29 mouse cellular contexts compared by ENCODE assay signal in the genomic region with DNA sequence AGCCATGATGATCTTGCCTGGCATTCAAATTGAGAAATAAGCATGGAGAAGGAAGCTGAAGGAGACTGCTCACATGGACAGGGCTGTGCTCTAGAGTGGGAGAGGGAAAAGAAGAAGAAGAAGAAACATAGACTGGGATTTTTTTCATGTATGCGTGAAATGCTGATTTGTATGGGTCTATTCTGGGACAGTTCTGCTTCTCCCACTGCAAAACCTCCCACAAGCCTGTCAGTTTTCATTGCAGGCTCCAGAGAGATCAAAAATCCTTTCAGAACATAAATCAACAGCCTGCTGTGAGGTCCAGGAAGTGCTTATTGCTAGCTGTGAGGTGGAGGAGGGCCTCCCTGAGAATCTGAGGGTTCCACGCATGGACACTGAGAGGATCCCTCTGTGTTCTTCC.
DNase-seq lines count a peak whose midpoint lies in the region; ATAC-seq and TF ChIP-seq lines count a peak whose summit lies in the region.
"Had no signal": no experiment of that assay in that cellular context is flagged by ENCODE, and none has a peak within 500 bp of the region (broad histone marks: within the 10 kb centered on the region; RNA-seq: fewer than 3 reads in every experiment).

No protein-coding gene starts in this region.

- H3K9me3 ChIP-seq in lung, embryonic 14.5 days (ENCODE audit: low read depth, low read length) = no peaks in the 10 kb centered on the region
- H3K9me3 ChIP-seq in lung, postnatal 0 days (ENCODE audit: low read length) = no peaks in the 10 kb centered on the region
- H3K9me3 ChIP-seq in intestine, embryonic 15.5 days = no peaks in the 10 kb centered on the region
- H3K9me3 ChIP-seq: embryonic facial prominence, embryonic 12.5 days; forebrain, embryonic 12.5 days; heart, embryonic 13.5 days; hindbrain, embryonic 12.5 days; limb, embryonic 12.5 days; midbrain, embryonic 13.5 days; neural tube, embryonic 12.5 days had no signal

- peak; percentile 5 for DNase-seq in embryo, embryonic 11 days
- DNase-seq in embryo, embryonic 10 days (ENCODE audit: low spot score) = no peak
- peak; percentile 12 for DNase-seq in lung, embryonic 14.5 days
- no peak for DNase-seq in lung, postnatal 0 days (ENCODE audit: low spot score)
- DNase-seq in left cerebral cortex, adult 2 months (ENCODE audit: extremely low spot score in 1 of 2, low spot score in 2 of 2) = peak in 1 of 2 experiments; percentile 11
- peak; percentile 5 for DNase-seq in right cerebral cortex, postnatal 25 days
- DNase-seq in adrenal gland, adult (ENCODE audit: inconsistent age in 2 of 2, low spot score in 1 of 2) = no peak
- DNase-seq: adrenal gland, postnatal 25 days; cerebellum, adult 9-10 months; gastrocnemius, postnatal 14 days; heart, adult 2 months; heart, postnatal 14 days; kidney, adult 11 months; kidney, postnatal 14 days; layer of hippocampus, postnatal 36 days; liver, postnatal 0 days; lung, postnatal 14 days; retina, postnatal 1 day had no signal

- H3K4me2 ChIP-seq in lung, embryonic 14.5 days = no peak overlapping the region
- no peak overlapping the region for H3K4me2 ChIP-seq in lung, postnatal 0 days (replicated peaks; ENCODE audit: low read depth, low read length)
- no peak overlapping the region for H3K4me2 ChIP-seq in intestine, embryonic 15.5 days (replicated peaks)
- H3K4me2 ChIP-seq: embryonic facial prominence, embryonic 12.5 days; forebrain, embryonic 12.5 days; heart, embryonic 13.5 days; hindbrain, embryonic 12.5 days; limb, embryonic 12.5 days; liver, embryonic 11.5 days; midbrain, embryonic 13.5 days; neural tube, embryonic 12.5 days had no signal

- TF ChIP-seq CTCF in lung, embryonic 14.5 days (IDR thresholded peaks at IDR 0.05; ENCODE audit: low read depth) = no peak
- no peak for TF ChIP-seq CTCF in lung, postnatal 0 days (IDR thresholded peaks at IDR 0.05)
- no peak for TF ChIP-seq CTCF in left cerebral cortex, adult 2 months (IDR thresholded peaks at IDR 0.05)

- no peaks in the 10 kb centered on the region for H3K27me3 ChIP-seq in lung, embryonic 14.5 days (ENCODE audit: insufficient read depth, low read length)
- H3K27me3 ChIP-seq in lung, postnatal 0 days (replicated peaks; ENCODE audit: insufficient read depth, low read length) = no peaks in the 10 kb centered on the region
- H3K27me3 ChIP-seq in intestine, embryonic 15.5 days (replicated peaks) = no peaks in the 10 kb centered on the region
- H3K27me3 ChIP-seq: embryonic facial prominence, embryonic 12.5 days; forebrain, embryonic 12.5 days; heart, embryonic 13.5 days; hindbrain, embryonic 12.5 days; limb, embryonic 12.5 days; midbrain, embryonic 13.5 days; neural tube, embryonic 12.5 days had no signal

- no peak overlapping the region for H3K4me3 ChIP-seq in lung, embryonic 14.5 days (ENCODE audit: low read depth, low read length)
- no peak overlapping the region for H3K4me3 ChIP-seq in lung, postnatal 0 days (ENCODE audit: low read depth, low read length)
- no peak overlapping the region for H3K4me3 ChIP-seq in left cerebral cortex, adult 2 months
- no peak overlapping the region for H3K4me3 ChIP-seq in intestine, embryonic 15.5 days (replicated peaks)
- H3K4me3 ChIP-seq: embryonic facial prominence, embryonic 12.5 days; erythroblast, embryonic 14.5 days; forebrain, embryonic 12.5 days; heart, adult 2 months; heart, embryonic 13.5 days; hindbrain, embryonic 12.5 days; limb, embryonic 12.5 days; midbrain, embryonic 13.5 days; neural tube, embryonic 12.5 days had no signal

- H3K27ac ChIP-seq in lung, embryonic 14.5 days (ENCODE audit: low read depth) = no peak overlapping the region
- no peak overlapping the region for H3K27ac ChIP-seq in lung, postnatal 0 days (ENCODE audit: low read length)
- peak overlapping the region; percentile 47; the same call in 1 of the 2 replicates for H3K27ac ChIP-seq in left cerebral cortex, adult 2 months
- H3K27ac ChIP-seq in intestine, embryonic 15.5 days = no peak overlapping the region
- H3K27ac ChIP-seq: embryonic facial prominence, embryonic 12.5 days; forebrain, embryonic 12.5 days; heart, adult 2 months; heart, embryonic 13.5 days; hindbrain, embryonic 12.5 days; limb, embryonic 12.5 days; midbrain, embryonic 13.5 days; neural tube, embryonic 12.5 days; stomach, postnatal 0 days had no signal

- no peaks in the 10 kb centered on the region for H3K4me1 ChIP-seq in lung, embryonic 14.5 days (ENCODE audit: insufficient read depth)
- no peaks in the 10 kb centered on the region for H3K4me1 ChIP-seq in lung, postnatal 0 days (ENCODE audit: insufficient read depth, low read depth, low read length)
- H3K4me1 ChIP-seq in intestine, embryonic 15.5 days (replicated peaks) = no peaks in the 10 kb centered on the region
- H3K4me1 ChIP-seq: embryonic facial prominence, embryonic 12.5 days; forebrain, embryonic 12.5 days; limb, embryonic 12.5 days; midbrain, embryonic 13.5 days; neural tube, embryonic 12.5 days had no signal

- H3K36me3 ChIP-seq in lung, embryonic 14.5 days (ENCODE audit: insufficient read depth) = no peaks in the 10 kb centered on the region
- H3K36me3 ChIP-seq in lung, postnatal 0 days (ENCODE audit: insufficient read depth, low read length) = no peaks in the 10 kb centered on the region
- no peaks in the 10 kb centered on the region for H3K36me3 ChIP-seq in intestine, embryonic 15.5 days
- H3K36me3 ChIP-seq: embryonic facial prominence, embryonic 12.5 days; forebrain, embryonic 12.5 days; heart, embryonic 13.5 days; hindbrain, embryonic 12.5 days; limb, embryonic 12.5 days; midbrain, embryonic 13.5 days; neural tube, embryonic 12.5 days had no signal

- no peak overlapping the region for H3K9ac ChIP-seq in lung, embryonic 14.5 days
- no peak overlapping the region for H3K9ac ChIP-seq in lung, postnatal 0 days (replicated peaks; ENCODE audit: low read depth)
- H3K9ac ChIP-seq in intestine, embryonic 15.5 days = no peak overlapping the region
- H3K9ac ChIP-seq: embryonic facial prominence, embryonic 12.5 days; forebrain, embryonic 12.5 days; heart, embryonic 13.5 days; hindbrain, embryonic 12.5 days; limb, embryonic 12.5 days; liver, postnatal 0 days; midbrain, embryonic 13.5 days; neural tube, embryonic 12.5 days had no signal

- intact Hi-C loops in left cerebral cortex, adult 2 months (cut with DNase I) = loop anchor here (2.0 kb wide), 1 partner anchor 303 kb away; no protein-coding TSS in a partner anchor

- 39% methylated on average over 2 of the region's 2 CpGs for WGBS in lung, embryonic 14.5 days
- 33% methylated on average over 2 of the region's 2 CpGs for WGBS in lung, postnatal 0 days
- WGBS in intestine, embryonic 15.5 days = 66% methylated on average over 2 of the region's 2 CpGs

- ATAC-seq in lung, embryonic 14.5 days (ENCODE audit: insufficient read depth) = no peak
- ATAC-seq in lung, postnatal 0 days = no peak
- no peak for ATAC-seq in intestine, embryonic 15.5 days
- ATAC-seq: liver, postnatal 0 days; midbrain, embryonic 13.5 days had no signal

- TF ChIP-seq EP300 in lung, postnatal 0 days (IDR thresholded peaks at IDR 0.05) = no peak

Comparison
In these comparisons a context has a peak if more than half of its experiments do, and no peak if none do; other contexts are left out.
1. DNase-seq: peak in embryo, embryonic 11 days (single experiment), lung, embryonic 14.5 days (single experiment) and right cerebral cortex, postnatal 25 days (single experiment); none in embryo, embryonic 10 days (single experiment), lung, postnatal 0 days (single experiment) and adrenal gland, adult (0 of 2).